Mouse (Mus musculus): ENCODE data around the gene Olfr971.
"Not testable (repeated sequence)": the region's sequence is repeated elsewhere in the genome, so short reads cannot be mapped to it uniquely, and the experiment has no call there.

The Olfr971 gene

DNA sequence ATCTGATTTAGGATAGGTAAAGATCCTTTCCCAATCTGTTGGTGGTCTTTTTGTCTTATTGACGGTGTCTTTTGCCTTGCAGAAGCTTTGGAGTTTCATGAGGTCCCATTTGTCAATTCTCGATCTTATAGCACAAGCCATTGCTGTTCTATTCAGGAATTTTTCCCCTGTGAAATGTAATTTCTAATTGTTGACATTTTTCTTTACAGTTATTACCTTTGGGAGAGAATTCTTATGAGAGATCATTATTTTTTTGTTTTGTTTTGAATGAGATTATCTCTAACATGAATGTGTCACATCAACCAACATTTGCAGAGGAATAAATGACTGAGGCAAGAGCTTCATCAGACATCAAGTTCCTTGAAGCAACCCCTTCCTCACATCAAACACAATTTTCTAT, at the start of gene Olfr971:
Gene Olfr971 (plus strand): TSS at position 301 of the 400 bp plus-strand sequence.
- DNase-seq: not testable (repeated sequence)

DNA sequence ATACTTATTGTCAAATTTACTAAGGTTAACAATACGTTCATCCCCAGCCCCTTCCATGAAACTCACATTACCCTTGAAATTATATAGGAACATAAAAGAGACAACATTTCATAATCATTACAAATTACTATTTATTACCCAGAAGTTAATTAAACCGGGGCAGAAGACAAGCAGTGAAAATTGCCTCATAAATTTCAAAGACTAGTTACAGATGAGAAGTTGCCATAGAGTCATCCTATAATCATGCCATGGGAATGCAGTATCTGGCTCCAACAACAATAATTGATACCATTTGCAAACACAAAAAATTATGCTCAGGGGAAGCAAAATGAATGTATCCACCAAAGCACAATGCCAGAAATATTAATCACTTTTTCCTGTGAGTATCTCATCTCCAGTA, 46.1 kb upstream of the Olfr971 start, which contains the start of gene Olfr969:
Gene Olfr969 (plus strand): TSS at position 388 of the 400 bp plus-strand sequence.
- no peak for DNase-seq

DNA sequence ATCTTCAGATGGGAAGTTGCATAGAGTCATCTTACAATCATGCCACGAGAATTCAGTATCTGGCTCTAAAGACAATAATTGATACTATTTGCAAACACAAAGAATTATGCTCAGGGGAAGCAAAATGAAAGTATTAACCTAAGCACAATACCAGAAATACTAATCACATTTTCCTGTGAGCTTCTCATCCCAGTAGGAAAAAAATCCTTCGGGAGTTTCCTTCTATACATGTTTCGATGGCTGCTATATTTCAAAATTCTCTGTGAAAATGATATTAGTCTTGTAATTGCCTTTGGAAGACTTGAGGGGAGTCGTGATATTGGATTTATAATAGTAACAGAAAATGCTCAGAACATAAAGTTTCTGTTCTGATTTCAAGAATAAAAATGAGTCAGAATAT, 28.1 kb upstream of the Olfr971 start, which contains the start of gene Olfr970:
Gene Olfr970 (plus strand): TSS at position 301 of the 400 bp plus-strand sequence.
- DNase-seq: no peak

DNA sequence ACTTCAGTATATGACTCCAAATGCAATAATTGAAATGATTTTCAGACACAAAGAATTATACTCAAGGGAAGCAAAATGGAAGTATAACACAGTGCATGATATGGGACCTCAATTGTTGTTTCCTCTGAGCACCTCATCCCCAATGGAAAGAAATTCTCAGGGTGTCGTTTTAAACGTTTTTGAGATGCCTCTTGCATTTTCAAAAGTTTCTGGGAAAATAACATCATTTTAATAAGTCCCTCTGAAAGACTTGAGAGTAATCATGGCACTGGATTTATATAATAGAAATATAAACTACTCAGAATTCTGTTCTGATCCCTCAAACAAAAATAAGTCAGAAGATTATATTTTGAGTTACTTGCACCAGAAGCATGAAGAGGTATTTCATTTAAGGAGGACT, 29.4 kb downstream of the Olfr971 start, which contains the start of gene Olfr972:
Gene Olfr972 (plus strand): TSS at position 301 of the 400 bp plus-strand sequence.
- DNase-seq: no peak

DNA sequence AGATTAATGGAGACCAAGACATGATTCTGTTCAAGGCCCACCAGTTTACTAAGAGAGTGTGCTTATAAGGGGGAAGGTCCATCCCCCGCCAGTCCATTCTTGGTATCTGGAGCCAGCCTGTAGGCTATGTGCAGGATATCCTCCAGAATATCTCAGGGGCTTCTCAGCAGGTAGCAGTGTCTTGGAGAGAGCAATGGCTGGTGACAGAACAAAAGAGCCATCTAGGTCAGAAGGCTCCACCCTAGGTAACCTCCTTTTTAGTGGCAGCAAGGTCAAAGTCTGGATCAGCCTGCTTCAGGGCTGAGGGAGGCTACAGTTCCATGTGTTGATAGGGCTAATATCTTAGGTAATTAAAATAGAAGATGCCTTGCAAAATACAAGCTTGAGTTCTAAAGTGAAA, 35.3 kb downstream of the Olfr971 start:
- DNase-seq: not testable (repeated sequence)

DNA sequence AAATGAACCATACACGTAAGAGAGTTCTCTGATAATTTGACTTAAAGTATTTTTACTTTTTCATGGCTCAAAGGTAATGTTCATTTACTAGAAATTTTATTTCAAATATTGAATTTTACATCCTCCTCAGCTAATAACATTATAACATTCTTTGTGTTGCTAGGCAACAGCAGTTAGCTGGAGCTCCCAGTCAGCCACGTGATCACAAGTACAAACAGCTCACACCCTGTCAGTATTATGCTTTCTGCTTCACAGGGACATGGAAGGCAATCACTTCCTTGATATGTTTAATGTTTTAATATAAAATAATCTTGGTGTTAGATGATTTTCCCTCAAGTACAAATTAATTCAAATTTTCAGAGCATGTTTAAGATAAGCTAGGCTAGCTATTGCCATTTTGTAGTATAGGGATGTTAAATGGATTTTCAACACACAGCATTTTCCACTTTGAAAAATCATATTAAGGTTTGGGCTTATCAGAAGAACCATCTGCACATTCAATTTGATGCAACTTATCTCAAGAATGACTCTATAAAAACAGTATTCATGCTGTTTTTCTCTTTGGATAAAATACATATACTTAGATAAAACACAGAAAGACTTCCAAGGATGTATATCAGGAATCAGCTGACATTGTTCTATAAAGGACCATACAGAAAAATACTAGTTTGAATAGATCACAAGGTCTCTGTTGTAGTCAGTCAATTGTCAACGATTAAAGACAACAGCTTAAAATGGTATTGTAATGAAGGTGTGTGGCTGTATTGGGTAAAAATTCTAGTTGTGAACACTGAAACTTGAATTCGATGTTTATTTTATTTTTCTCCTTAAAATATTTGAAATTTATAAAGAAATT, 41.1 kb downstream of the Olfr971 start:
- DNase-seq: not testable (repeated sequence)
